Mouse (Mus musculus) regulatory T cell (primary cell): ENCODE data around the gene Dlk1.
"Not testable (repeated sequence)": the region's sequence is repeated elsewhere in the genome, so short reads cannot be mapped to it uniquely, and the experiment has no call there.

ENCODE experiments used
- in situ Hi-C: fragments of 300-600 bp; cut with MboI, MseI; formaldehyde crosslinking; loops from one replicate; pipeline ENCODE4 v1.15.1; 2025; ENCODE audit warnings: high pct_unique_total_duplicates

Dlk1 gene

GRCm38 (mm10) chr12:109473575-109473976 is 21.0 kb downstream of the Dlk1 start:
- in situ Hi-C loops: no loop called here

GRCm38 (mm10) chr12:109474187-109474606 is 21.6 kb downstream of the Dlk1 start:
- in situ Hi-C loops: no loop called here

GRCm38 (mm10) chr12:109475501-109475900 is 22.9 kb downstream of the Dlk1 start:
- in situ Hi-C loops: no loop called here

GRCm38 (mm10) chr12:109486525-109486924 is 33.9 kb downstream of the Dlk1 start:
- in situ Hi-C loops: not testable (repeated sequence)

GRCm38 (mm10) chr12:109491701-109492100 is 39.1 kb downstream of the Dlk1 start:
- in situ Hi-C loops: no loop called here

GRCm38 (mm10) chr12:109493381-109493780 is 40.8 kb downstream of the Dlk1 start:
- in situ Hi-C loops: no loop called here

GRCm38 (mm10) chr12:109495016-109495644 is 42.5 kb downstream of the Dlk1 start:
- in situ Hi-C loops: no loop called here

- in situ Hi-C loops: no loop called here
These were observed 43.8 kb downstream of the Dlk1 start for GRCm38 (mm10) chr12:109496397-109496796.

GRCm38 (mm10) chr12:109500992-109501391 is 48.4 kb downstream of the Dlk1 start:
- in situ Hi-C loops: no loop called here

GRCm38 (mm10) chr12:109502360-109503040 is 49.9 kb downstream of the Dlk1 start:
- in situ Hi-C loops: no loop called here

GRCm38 (mm10) chr12:109507693-109508092 is 55.1 kb downstream of the Dlk1 start:
- in situ Hi-C loops: no loop called here

- in situ Hi-C loops: no loop called here
These were observed 56.2 kb downstream of the Dlk1 start for GRCm38 (mm10) chr12:109508495-109509454.

GRCm38 (mm10) chr12:109509531-109510137 is 57.0 kb downstream of the Dlk1 start:
- in situ Hi-C loops: no loop called here

- in situ Hi-C loops: no loop called here
These were observed 57.6 kb downstream of the Dlk1 start for GRCm38 (mm10) chr12:109510247-109510646.

GRCm38 (mm10) chr12:109511456-109511855 is 58.8 kb downstream of the Dlk1 start:
- in situ Hi-C loops: no loop called here

GRCm38 (mm10) chr12:109512151-109512907 is 59.7 kb downstream of the Dlk1 start:
- in situ Hi-C loops: no loop called here
